Mouse (Mus musculus) brain, embryonic 14.5 days (tissue): ENCODE results near the gene Bcas3. TPM values are rescaled to one million over a fixed set of nuclear protein-coding genes. Genes with fewer than 3 reads are reported as not detected.

Experiments
- DNase-seq: peaks from one replicate; pipeline ENCODE4 v3.0.0-alpha.2; 2011; ENCODE audit warnings: low read depth
- CTCF ChIP-seq: fragments of 200-500 bp; IDR thresholded peaks from 2 replicates; pipeline ENCODE4 v1.5.1; 2012; ENCODE audit warnings: inconsistent platforms, mild to moderate bottlenecking, moderate library complexity, borderline replicate concordance; ENCODE audit not compliant: insufficient read depth, insufficient read length; ENCODE audit errors: extremely low read depth
- POLR2A ChIP-seq: fragments of 200-500 bp; IDR thresholded peaks from 2 replicates; pipeline ENCODE4 v1.6.1; 2012; ENCODE audit warnings: mild to moderate bottlenecking, inconsistent platforms, borderline replicate concordance; ENCODE audit not compliant: poor library complexity, insufficient read depth, insufficient read length, severe bottlenecking; ENCODE audit errors: extremely low read depth
- polyA plus RNA-seq: library from polyadenylated mRNA; depleted of rRNA; stranded (reverse); fragments of >200 nt; gene quantifications from 2 replicates; pipeline ENCODE4 v1.2.3, GENCODE M21; 2012

Bcas3 gene
- polyA plus RNA-seq, 1 experiment = 26.2 TPM

- TF ChIP-seq CTCF = no peak
- TF ChIP-seq POLR2A = no peak
- no peak for DNase-seq
Observed at GRCm38 (mm10) chr11:85737893-85738292, 384.9 kb downstream of the Bcas3 start.

GRCm38 (mm10) chr11:85738585-85738984, 385.6 kb downstream of the Bcas3 start:
- TF ChIP-seq CTCF (no peak), POLR2A (no peak)
- DNase-seq = peak; percentile 52

GRCm38 (mm10) chr11:85739266-85739977, 386.5 kb downstream of the Bcas3 start:
- no peak for TF ChIP-seq CTCF
- TF ChIP-seq POLR2A = no peak
- DNase-seq = peak; percentile 19

GRCm38 (mm10) chr11:85746373-85746772, 393.4 kb downstream of the Bcas3 start:
- TF ChIP-seq POLR2A = no peak
- no peak for TF ChIP-seq CTCF
- DNase-seq = no peak

- TF ChIP-seq CTCF (no peak), POLR2A (no peak)
- DNase-seq = no peak
Observed at GRCm38 (mm10) chr11:85748891-85749290, 395.9 kb downstream of the Bcas3 start.

- DNase-seq = no peak
- TF ChIP-seq CTCF (no peak), POLR2A (no peak)
Observed at GRCm38 (mm10) chr11:85751171-85751570, 398.2 kb downstream of the Bcas3 start.

- no peak for DNase-seq
- TF ChIP-seq CTCF (no peak), POLR2A (no peak)
Observed at GRCm38 (mm10) chr11:85754631-85755502, 401.9 kb downstream of the Bcas3 start.

GRCm38 (mm10) chr11:85755503-85756044, 402.6 kb downstream of the Bcas3 start:
- TF ChIP-seq POLR2A = no peak
- no peak for TF ChIP-seq CTCF
- no peak for DNase-seq

GRCm38 (mm10) chr11:85758891-85759290, 405.9 kb downstream of the Bcas3 start:
- no peak for TF ChIP-seq POLR2A
- no peak for TF ChIP-seq CTCF
- no peak for DNase-seq

GRCm38 (mm10) chr11:85759634-85760439, 406.9 kb downstream of the Bcas3 start:
- TF ChIP-seq POLR2A (no peak), CTCF (no peak)
- DNase-seq = no peak

- peak; percentile 64 for DNase-seq
- TF ChIP-seq POLR2A (no peak), CTCF (no peak)
Observed at GRCm38 (mm10) chr11:85760486-85761141, 407.6 kb downstream of the Bcas3 start.
